Mouse (Mus musculus): ENCODE data around the gene Bco2.

Gene Bco2

GRCm38 (mm10) chr9:50518781-50519180 is 36.2 kb downstream of the Bco2 start:
- CTCF ChIA-PET = no interaction called here

GRCm38 (mm10) chr9:50515462-50515861 is 39.5 kb downstream of the Bco2 start:
- CTCF ChIA-PET = no interaction called here

GRCm38 (mm10) chr9:50507570-50507969 is 47.4 kb downstream of the Bco2 start:
- CTCF ChIA-PET = no interaction called here

DNA sequence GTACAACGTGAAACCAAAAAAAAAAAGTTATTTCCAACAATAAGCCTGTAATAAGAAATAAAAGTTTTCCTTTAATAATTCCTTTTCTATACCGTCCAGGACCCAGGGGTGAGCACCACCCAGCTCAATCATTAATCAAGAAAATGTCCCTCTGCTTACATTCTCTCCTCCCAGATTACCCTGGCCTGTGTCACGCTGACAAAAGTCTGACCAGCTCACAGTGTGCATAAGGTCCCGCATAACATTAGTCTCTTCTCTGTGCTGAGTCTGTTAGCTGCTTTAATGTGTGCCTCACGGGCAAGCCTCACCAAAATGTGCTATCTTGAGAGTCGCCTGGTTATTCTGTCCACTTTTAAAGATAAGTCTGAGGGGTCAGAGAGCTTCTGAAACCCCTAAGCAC is 49.6 kb downstream of the Bco2 start:
- CTCF ChIA-PET = no interaction called here

DNA sequence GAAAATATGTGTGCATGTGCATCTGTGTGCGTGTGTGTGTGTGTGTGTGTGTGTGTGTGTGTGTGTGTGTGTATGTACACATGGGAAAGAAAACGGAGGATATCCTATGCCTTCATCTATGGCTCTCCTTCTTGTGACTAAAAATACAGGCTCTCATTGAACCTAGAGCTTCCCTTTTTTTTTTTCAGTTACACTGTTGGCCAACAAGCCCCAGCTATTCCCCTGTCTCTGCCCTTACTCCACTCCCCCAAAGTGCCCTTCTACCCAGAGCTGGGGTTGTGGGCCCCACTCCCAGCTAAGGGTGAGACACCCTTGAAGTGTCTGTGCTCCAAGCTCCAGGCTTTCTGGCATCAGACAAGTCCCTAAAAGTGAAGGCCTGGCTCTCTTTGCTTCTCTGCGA is 52.0 kb downstream of the Bco2 start:
- CTCF ChIA-PET = interaction anchor here (0.7 kb wide), 1 partner anchor 1811 kb away, joined by 5 read pairs; no protein-coding TSS in a partner anchor

DNA sequence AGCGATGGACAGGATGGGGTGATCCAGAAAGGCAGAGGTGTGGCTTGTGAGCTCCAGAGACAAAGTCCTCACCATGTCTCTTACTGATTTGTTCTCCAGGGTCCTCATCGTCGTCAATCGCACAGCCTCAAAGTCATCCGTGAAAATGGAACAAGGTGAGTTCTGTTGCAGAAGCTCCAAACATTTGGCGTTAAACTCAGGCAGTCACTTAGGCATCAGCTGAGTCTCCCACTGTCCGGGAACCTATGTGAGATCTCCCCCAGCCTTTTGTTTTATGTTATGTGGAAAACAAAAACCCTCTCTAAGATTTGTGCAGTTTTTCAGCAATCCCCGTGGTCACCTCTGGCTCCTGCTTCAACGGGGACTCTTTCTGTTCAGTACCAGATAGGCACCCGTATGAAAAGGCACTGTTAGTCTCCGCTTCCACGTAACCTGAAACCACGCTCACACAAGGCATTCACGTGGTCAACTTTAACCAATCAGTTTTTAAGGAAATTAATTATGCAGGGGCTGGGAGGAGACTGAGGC is 53.9 kb downstream of the Bco2 start:
- CTCF ChIA-PET = no interaction called here

- CTCF ChIA-PET = no interaction called here
Observed at GRCm38 (mm10) chr9:50500467-50500973, 54.5 kb downstream of the Bco2 start.

DNA sequence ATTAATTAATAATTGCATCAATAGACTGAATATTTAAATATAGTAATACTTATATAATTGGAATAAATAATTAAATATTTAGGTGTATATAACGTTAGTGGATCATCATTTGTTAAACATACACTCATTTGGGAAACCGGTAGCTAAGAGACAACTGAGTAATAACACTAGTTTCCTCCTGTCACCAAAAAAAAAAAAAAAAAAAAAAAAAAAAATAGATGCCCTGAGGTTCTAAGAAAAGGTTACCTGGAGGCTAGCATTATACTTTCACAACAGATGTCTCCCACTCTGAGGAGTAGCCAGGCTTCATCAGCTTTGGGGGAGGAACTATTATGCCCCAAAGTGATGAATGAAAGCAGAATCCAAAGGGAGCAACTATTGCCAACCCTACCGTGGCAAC is 55.2 kb downstream of the Bco2 start:
- CTCF ChIA-PET = interaction anchor here (0.5 kb wide), 1 partner anchor 58 kb away, joined by 3 read pairs; no protein-coding TSS in a partner anchor

- CTCF ChIA-PET = no interaction called here
Observed at GRCm38 (mm10) chr9:50498815-50499214, 56.2 kb downstream of the Bco2 start.

- CTCF ChIA-PET = no interaction called here
Observed at GRCm38 (mm10) chr9:50497536-50497935, 57.4 kb downstream of the Bco2 start.

DNA sequence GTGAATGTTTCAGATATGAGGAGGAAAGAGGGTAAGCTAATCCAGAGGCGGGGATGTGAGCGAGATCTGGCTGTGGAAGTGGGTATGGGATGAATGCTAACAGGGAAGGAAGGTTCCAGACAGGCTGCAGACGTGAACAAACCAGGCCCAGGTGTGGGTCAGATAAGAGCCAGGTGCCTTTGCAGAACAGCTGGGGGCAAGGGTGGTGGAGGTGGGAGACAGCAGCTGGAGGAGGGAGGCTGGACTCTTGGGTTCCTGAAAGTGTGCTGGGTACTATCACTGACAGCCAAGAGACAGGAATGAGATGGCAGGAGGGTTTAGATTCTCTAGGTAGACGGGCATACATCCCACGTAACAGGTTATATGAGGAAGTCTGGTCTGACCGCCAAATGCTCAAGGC is 57.9 kb downstream of the Bco2 start:
- CTCF ChIA-PET = no interaction called here

- CTCF ChIA-PET = no interaction called here
Observed at GRCm38 (mm10) chr9:50496546-50496945, 58.4 kb downstream of the Bco2 start.

DNA sequence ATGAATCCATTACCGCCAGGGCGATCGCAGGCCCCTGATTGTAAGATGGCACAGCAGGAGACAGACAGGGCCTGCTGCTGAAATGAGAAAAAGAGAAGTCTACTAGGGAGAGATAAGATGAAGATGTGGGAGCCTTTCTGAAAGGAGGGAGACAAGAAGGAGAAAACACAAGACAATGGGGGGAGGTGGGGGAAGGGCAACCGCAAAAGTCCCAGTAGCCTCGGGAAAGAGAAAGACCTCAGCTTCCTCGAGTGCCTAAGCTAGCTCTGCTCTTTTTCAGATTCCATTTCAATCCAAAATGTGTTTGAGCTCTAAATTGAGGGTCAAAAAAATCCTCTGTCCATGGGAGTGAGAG is 58.9 kb downstream of the Bco2 start:
- CTCF ChIA-PET = no interaction called here

DNA sequence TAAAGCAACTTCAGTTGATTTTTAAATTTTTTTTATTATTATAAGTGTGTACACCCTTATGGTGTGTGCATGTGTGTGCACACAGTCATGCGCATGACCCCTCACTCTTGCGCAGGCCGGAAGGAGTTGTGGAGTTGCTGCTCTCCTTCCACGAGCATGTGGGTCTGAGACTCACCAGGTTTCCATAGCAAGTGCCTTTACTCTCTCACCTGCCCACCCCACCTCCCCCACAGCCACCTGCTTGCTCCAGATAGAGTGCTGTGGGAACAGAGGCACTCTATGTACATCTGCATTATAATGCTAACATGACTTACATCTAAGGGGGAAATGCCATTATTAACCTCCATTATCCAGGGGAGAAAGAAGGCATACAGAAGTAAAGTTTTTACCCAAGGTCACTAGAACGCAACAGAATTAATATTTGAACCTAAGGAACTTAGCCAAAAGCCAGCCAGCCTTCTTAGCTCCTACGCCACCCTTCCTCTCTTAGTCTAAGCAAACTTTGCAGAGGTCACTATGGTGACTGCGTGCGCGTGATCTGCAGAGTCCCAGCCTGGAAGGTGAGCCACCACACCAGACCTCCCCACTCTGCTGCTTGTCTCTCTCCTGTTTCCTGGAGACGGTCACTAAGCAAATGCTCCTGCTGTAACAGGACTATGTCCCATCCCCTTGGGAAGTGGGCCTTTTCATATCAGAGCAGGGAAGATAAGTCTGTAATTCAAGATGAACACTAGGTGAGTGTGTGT is 59.4 kb downstream of the Bco2 start:
- CTCF ChIA-PET = no interaction called here

DNA sequence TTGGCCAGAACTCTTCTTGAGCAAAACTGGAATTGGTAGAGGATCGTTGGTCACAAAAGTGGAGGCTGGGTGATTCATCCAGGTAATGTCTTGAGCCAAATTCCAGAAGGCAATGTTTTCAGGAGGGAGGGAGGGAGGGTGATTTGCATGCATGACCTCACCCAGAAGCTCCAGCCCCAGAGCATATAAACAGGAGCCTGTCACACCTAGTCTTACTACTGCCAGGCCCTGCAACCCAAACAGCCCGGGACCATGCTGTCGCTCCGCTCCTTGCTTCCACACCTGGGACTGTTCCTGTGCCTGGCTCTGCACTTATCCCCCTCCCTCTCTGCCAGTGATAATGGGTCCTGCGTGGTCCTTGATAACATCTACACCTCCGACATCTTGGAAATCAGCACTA is 60.7 kb downstream of the Bco2 start, which contains the start of gene Plet1:
TSS of gene Plet1 (plus strand) at position 215 of the 400 bp plus-strand sequence.
- CTCF ChIA-PET = no interaction called here

DNA sequence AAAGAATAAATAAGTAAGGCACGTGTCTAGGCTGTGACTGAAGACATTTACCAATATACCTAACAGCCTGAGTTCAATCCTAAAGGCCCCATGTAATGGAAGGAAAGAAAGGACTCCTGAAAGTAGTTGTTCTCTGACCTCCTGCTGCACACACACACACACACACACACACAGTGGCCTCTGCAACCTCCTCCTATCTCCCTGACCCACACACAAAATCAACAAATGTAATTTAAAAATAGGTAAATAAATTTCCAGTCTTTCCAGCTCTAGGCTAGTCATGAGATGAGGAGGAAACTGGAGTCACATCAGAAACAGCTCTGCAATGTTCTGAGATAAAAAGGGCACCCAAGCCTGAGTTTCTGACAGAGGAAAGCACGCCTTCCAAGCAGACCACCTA is 61.2 kb downstream of the Bco2 start:
- CTCF ChIA-PET = no interaction called here

- CTCF ChIA-PET = no interaction called here
Observed at GRCm38 (mm10) chr9:50491531-50492045, 63.4 kb downstream of the Bco2 start.

DNA sequence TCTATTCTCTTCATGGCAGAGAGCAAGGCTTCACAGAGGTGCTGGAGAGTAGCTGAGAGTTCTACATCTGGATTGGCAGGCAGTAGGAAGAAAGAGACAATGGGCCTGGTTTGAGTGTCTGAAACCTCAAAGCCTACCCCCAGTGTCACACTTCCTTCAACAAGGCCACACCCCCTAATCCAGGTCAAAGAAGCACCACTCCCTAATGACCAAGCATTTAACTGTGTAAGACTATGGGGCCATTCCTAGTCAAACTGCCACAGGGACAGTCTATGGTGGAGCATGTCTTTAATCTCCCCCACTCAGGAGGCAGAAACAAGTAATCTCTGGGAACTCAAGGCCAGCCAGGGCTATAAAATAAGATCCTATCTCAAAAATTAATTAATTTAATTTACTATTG is 64.1 kb downstream of the Bco2 start:
- CTCF ChIA-PET = no interaction called here

DNA sequence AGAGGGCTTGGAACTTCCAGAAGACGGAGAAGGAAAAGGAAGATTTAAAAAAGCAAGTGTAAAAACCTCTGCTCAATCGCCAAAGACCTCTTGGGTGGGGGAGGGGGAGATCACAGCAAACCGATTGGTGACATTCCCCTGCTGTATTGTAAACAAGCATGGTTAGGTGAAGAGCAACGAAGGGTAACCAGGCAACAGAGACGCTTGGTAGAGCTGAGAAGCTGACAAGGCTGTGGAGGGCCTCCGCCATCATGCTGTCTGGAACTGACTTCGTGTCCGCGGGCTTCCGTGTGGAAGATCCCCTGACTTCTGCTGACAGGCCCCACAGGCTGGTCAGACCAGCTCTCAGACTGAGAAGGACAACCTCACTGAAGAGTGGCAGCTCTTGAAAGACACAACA is 69.5 kb downstream of the Bco2 start:
- CTCF ChIA-PET = no interaction called here

Data from spleen, embryonic (tissue).